Mouse (Mus musculus) lung, postnatal 0 days (tissue): ENCODE data around the gene Rab8a.

Experiments used
- CTCF ChIP-seq: IDR thresholded peaks from 2 replicates; pipeline ENCODE4 v1.5.1; 2016; ENCODE audit warnings: antibody characterized with exemption, mild to moderate bottlenecking
- EP300 ChIP-seq: IDR thresholded peaks from 2 replicates; pipeline ENCODE4 v1.6.1; 2016; ENCODE audit warnings: antibody characterized with exemption, mild to moderate bottlenecking, control low read depth

DNA sequence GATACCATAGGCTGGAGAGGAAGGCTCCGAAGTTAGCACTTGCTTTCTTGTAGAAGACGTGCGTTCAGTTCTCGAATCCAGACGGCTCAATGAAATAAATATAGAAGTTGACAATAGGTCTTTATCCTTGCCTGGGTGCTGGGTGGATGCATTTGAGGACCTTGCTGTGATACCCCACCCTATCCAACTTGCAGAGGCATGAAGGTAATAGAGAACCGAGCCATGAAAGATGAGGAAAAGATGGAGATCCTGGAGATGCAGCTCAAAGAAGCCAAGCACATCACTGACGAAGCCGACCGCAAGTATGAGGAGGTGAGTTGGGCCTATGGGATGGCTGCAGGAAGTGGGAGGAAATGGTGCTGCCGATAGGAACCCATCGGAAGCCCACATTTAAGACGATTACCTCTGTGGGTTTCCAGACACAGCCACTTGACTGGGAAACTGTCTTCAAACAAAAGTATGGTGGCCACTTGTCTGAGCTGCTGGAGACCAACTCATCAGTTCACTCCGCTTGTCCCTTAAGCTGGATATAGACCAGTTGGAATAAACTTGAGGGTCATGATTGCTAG lies 17.7 kb upstream of the Rab8a start:
- no peak for TF ChIP-seq CTCF
- TF ChIP-seq EP300 = no peak
